Mouse (Mus musculus) right cerebral cortex, adult 2 months (tissue): ENCODE results near the gene Nbeal2.
A peak's percentile ranks its signal among the peaks of the same experiment; 100 is the strongest.

ENCODE experiments used
- DNase-seq, 2 experiments: peaks; one replicate each; pipeline ENCODE4 v3.0.0; 2021 to 2022; ENCODE audit warnings: low spot score in 2 of 2

Gene Nbeal2

GRCm38 (mm10) chr9:110649775-110650174, 4.2 kb downstream of the Nbeal2 start:
- DNase-seq = no peak

DNA sequence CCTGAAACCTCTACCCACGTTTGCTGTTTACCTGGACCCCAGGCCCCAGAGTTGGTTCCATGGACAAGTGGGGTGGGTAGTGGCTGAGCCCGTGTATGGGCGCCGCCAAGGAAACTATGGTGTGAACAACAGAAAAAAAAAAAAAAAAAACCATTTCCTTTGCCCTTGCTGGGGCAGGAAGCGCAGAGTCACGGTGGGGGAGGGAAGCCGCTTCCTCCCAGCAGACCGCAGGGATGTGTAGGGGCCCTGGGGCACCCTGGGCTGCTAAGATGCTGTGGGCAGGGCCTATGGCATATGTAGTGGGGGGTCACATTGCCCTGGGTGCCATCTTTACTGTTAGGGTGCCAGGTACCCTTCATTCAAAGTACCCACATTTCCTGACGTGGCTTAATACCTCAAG, 8.7 kb downstream of the Nbeal2 start:
- DNase-seq = no peak

DNA sequence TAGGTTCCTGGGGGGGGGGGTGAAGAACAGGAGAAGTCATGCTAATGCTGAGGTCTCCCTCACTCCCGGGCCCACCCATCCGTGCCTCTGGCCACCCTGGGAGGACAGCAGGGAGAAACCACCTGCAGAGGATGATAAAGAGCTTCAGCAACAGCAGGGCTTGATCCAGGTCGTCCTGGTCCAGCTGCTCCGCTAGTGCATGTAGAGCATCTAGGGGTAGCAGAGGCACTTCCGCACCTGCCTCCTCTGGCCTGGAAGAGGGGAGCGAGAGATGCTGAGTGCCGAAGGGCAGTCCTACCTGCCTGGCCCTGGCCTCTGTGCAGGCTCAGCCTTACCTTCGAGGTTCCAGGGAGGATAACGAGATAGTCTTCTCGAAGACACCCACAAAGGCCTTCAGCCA, 9.7 kb downstream of the Nbeal2 start:
- no peak for DNase-seq

DNA sequence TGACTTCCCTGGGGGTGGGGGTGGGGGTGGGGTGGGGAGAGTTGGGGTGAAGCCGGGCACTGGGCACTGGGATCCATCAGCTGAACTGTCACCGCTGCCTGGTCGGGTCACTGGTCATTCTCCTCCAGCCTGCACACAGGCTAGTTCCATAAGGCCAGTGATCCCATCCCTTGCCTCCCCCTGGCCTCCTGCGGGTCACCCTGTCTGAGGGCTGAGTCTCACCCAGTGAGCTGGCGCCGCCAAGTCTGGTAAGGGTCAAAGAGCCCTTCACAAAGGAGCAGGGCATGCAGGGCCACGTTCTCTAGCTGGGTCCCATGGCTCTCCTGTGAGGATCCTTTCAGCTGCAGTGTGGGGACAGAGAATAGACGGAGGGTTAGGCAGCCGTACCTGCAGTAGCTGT, 10.2 kb downstream of the Nbeal2 start:
- no peak for DNase-seq

DNA sequence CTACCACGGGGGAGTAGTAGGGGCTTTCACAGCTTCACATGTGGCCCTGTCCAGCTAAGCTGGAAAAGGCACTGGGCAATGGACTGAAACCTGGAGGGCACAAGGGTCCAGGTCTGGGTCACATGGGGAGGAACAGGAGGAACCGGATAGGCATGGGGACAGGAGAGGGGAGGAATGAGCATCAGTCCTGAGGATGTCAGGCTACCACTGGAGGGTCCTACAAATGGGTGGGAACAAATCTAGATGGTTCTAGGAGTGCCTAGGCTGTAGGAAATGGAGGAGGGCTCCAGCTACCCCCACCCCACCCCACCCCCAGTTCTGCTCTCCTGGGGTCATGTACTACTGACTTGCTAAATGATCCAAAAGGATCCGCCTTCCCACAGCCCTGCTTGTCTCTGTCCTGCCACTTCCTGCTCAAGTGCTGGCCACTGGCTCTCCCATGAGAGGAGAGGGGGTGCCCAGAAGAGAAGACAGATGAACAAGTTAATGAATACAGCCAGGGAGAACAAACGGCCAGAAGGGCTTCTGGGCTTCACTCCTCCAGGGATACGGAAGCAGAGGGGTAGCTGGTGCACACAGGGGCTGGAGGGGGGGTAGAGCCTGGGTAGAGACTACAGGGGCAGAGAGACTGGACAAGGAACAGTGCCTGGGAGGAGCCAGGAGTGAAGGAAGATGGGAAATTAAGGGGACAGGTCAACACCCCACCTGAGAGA, 11.0 kb downstream of the Nbeal2 start:
- DNase-seq = no peak

GRCm38 (mm10) chr9:110641006-110641405, 13.0 kb downstream of the Nbeal2 start:
- DNase-seq = no peak

GRCm38 (mm10) chr9:110638611-110639021, 15.3 kb downstream of the Nbeal2 start:
- no peak for DNase-seq

DNA sequence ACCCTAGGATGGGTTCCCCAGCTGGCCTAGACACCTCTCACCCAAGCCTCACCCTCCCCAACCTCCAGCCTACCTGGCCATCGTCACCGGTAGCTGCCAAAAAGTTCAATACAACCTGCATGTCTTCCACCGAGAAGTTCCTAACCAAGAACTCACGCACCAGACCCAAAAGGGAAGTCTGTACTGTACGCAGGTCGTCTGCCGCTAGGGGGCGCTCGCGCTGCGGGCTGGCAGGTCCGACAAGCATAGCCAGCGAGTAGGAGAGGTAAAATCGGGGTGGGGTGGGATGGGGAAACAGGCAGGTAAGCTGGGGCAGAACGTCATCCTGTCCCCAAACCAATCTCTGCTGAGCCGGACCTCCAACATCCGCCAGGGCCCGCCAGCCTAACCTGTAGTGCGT, 18.7 kb downstream of the Nbeal2 start:
- DNase-seq = peak; percentile 87 to 88

- DNase-seq = no peak
Measured at GRCm38 (mm10) chr9:110633882-110634281, 20.1 kb downstream of the Nbeal2 start.

- DNase-seq = no peak
Measured at GRCm38 (mm10) chr9:110632671-110633070, 21.3 kb downstream of the Nbeal2 start.

DNA sequence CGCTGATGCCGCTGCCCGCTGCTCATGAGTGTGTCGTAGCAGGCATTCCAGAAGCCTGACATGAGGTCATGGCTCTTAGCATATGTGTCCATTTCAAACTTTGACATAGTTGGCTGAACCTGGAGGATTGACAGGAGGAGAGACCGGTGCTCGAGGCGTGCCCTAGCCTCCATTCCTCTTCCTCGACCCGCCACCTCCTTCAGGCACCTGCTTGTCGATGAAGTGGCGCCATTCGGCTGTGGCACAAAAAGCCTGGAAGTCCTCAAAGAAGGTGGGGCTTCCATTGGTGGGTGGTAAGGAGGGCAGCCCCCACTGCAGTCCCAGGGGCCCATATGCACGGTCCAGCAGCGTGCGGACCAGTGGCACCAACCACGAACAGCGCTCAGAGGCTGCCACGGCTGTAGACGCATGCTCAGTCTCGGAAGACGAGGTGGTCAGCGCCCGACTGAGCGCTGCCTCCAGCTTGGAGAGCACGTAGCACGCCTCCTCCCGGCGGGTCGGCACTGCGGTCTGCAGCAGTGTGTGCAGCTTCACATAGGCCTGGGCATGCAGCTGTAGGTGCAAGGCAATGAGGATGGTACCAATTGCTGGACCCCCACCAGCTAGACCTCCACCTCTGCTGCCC, 22.2 kb downstream of the Nbeal2 start:
- DNase-seq = no peak

DNA sequence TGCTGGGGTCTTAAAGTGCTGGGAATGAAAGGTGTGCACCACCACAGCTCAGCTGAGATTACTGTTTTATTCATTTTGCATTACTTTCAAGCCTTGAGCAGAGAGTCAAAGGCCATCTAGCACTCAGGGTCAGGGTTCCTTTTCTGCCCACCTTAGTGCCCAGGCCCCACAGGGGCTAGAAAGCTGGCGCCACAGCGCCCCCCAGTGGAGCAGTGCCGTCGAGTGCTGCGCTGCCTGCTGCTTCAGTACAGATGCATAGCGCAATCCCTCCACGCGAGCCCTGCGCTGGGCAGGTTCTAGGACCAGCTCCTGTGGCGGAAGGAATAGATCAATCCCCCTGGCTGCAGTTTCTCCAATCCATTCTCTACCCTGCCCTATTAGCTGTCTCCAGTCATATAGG, 22.8 kb downstream of the Nbeal2 start:
- no peak for DNase-seq

GRCm38 (mm10) chr9:110630171-110630570, 23.8 kb downstream of the Nbeal2 start:
- no peak for DNase-seq

GRCm38 (mm10) chr9:110625350-110625908, 28.5 kb downstream of the Nbeal2 start:
- DNase-seq = peak; percentile 23 to 38

DNA sequence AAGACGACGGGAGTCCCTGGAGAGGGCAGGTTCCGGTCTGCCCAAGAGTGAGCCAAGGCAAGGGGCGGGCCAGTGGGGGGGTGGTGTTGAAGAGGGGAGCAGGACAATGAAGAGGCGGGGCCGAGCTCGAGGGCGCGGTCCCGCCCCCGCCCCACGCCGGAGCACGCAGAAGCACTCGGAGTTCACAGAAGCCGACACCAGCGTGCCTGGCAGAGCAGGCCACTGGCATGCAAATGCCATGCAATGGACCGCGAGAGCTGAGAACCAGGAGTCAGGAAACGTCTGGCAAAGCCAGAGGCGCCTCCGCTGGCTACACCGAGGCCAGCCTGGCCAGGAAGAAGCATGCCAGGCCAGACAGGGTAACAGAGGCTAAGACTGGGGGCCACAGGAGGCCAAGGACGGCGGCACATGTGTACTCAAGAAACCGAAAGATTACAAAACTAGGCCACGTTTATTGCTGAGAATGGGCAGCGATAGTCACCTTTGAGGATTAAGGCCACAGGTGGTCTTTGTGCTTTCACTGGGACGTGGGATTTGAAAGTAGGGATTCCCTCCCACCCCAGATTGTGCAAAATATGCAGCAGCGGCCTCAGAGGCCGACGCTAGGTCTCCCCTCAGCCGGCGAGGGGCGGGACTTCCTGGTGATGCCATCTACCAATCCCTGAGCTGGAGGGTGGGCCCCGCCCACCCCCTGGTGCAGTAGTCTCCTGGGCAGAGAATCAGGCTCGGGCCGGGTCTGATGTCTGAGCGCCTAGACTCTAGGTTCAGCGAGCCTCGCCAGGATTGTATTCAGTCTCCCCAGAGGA, 29.4 kb downstream of the Nbeal2 start, which contains the start of gene Nradd:
Gene Nradd (minus strand): TSS at position 92 of the 806 bp plus-strand sequence.
- DNase-seq = peak; percentile 82 to 86

- DNase-seq = no peak
Measured at GRCm38 (mm10) chr9:110623416-110624195, 30.4 kb downstream of the Nbeal2 start.

DNA sequence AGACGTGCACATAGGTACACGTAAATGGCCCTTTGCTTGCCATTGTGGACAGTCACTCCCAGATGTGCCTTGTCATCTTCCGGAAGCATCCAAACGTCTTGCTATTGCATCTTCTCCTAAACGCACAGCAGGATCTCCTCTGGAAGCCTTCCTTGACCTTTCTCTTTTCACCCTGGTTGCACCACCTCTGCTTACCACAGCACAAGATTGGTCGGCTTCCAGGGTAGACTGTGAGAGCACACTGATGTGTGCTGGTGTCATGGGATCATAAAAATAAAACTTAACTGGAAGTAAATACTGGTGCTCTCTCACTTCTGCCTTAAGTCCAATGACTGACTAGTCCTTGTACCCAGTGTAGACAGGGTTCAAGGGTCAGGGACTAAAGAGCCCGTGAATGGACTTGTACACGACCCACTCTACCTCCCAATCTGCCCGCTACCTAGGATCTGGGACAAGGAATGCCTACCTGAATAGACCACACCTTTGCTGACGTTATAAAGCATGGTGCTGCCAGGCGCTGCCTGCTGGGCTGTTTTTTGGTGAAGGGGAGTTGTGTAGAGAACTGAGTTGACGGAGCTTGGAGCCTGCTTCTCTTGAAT, 31.2 kb downstream of the Nbeal2 start:
- DNase-seq = no peak

DNA sequence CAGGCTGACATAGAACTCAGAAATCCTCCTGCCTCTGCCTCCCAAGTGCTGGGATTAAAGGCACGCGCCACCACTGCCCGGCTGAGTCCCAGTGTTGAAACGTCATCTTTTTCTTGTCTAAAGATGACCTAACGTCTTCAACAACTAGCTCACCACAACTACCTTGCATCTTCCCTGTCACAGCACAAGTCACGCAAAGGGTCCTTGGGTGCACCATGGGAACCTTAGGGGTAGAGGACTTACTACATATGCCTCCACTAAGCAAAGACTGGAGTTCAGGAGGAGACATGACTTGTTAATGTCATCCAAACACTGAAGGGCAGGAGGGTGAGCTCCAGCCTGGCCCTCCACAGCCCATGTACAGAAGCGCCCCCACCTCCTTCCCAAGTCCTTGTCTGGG, 33.3 kb downstream of the Nbeal2 start:
- no peak for DNase-seq

GRCm38 (mm10) chr9:110620180-110620579, 33.8 kb downstream of the Nbeal2 start:
- no peak for DNase-seq

GRCm38 (mm10) chr9:110617081-110617480, 36.9 kb downstream of the Nbeal2 start:
- no peak for DNase-seq

DNA sequence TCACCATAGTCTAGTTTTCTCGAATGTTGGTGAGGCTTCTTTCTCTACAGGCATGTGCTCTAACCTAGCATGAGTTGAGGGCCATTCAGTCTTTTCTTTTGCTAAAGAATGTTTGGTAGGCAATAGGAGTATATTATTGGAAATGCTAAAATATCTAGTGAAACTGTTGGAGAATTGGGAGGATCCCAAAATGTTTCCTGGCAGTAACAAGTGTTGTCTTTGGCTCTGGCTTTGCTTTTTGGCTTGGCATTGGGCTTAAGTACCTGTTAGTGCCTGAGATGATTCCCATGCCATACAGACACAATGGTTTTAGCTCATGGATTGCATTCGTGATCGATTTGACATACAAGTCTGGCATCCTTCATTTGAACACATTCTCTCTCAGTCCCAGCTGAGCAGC, 42.5 kb downstream of the Nbeal2 start:
- no peak for DNase-seq
